Mouse (Mus musculus) liver, adult 2 months (tissue): ENCODE results near the gene Dync1i1.

Experiments
- CTCF ChIP-seq: fragments of 200-500 bp; IDR thresholded peaks from 2 replicates; pipeline ENCODE4 v1.5.1; 2011; ENCODE audit warnings: low read depth, low read length, control low read depth
- POLR2A ChIP-seq: fragments of 200-500 bp; IDR thresholded peaks from 2 replicates; pipeline ENCODE4 v1.6.1; 2011; ENCODE audit warnings: low read length, control low read depth; ENCODE audit not compliant: insufficient read depth; ENCODE audit errors: extremely low read depth

DNA sequence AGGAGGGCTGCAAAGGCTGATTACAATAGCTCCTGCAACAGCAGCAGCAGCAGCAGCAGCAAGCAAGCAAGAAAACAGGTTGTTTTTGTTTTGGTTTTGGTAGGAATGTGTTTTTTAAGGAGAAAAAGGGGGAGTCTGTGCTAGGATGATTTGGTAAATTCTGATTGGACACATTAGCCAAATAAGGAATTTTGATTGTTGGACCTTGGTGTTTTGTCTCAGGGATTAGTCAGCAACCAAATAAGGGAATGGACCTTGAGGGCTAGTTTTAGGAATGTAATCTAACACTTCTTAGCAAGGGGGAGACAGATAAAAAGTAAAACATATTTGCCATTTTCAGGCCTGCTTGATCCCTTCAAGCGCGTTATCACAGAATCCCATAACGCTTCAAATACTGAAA lies 45.7 kb upstream of the Dync1i1 start:
- TF ChIP-seq POLR2A, result no peak
- TF ChIP-seq CTCF, result no peak
